Mouse (Mus musculus): ENCODE measurements around the gene Hist1h4f. TPM values are rescaled to one million over a fixed set of nuclear protein-coding genes. Genes with fewer than 3 reads are reported as not detected.

The Hist1h4f gene
- polyA plus RNA-seq (2012; rRNA removed; ENCODE audit: low replicate concordance) = 1.6 and 10.0 TPM in 2 replicates

DNA sequence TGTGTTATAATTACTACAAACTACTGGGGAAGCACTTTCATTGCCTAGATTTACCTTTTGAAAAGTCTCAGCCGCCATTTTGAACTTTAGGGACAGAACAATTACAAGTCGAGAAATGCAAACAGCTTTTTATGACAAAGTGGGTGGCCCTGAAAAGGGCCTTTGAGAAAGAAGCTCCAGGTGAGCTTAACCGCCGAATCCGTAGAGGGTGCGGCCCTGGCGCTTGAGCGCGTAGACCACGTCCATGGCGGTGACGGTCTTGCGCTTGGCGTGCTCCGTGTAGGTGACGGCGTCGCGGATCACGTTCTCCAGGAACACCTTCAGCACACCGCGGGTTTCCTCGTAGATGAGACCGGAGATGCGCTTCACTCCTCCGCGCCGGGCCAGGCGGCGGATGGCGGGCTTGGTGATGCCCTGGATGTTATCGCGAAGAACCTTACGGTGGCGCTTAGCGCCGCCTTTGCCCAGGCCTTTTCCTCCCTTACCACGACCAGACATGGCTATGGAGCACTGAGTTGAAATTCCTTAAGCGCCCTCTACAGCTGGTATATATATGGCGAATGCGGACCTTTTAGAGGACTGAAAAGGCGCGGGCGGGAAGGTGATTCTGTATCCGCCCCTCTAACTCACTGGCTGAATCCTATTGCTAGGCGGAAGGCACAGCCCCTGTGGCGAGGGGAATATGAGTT is at the start of gene Hist1h4f:
Gene Hist1h4f, minus strand, starts transcription at position 503 of the 689 bp plus-strand sequence.

DNA sequence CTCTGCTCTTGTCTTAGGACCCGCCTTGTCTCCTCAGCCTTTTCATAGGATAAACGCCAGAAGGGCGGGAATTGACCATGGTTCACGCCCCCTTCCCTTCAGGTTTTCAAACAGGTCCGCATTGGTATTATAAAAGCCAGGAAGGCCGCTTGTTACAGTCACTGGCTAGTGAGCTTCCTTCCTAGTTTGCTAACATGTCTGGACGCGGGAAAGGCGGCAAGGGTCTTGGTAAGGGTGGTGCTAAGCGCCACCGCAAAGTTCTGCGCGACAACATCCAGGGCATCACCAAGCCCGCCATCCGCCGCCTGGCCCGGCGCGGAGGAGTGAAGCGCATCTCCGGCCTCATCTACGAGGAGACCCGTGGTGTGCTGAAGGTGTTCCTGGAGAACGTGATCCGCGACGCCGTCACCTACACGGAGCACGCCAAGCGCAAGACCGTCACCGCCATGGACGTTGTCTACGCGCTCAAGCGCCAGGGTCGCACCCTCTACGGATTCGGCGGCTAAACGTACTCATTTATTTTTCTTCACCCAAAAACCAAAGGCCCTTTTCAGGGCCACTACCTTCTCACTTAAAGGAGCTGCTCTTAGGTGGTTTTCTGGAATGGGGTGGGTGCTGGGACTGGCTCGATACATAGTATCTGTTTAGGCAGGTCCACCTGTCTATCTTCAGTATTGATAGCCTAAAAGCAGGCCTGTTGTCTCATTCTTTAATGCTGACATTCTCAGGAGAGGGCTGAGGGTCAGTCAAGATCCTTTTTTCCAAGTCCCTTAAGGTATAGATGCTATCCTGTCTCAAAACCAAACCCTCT is 30.2 kb upstream of the Hist1h4f start, which contains the start of gene Hist1h4d:
Gene Hist1h4d, plus strand, starts transcription at position 191 of the 811 bp plus-strand sequence.

DNA sequence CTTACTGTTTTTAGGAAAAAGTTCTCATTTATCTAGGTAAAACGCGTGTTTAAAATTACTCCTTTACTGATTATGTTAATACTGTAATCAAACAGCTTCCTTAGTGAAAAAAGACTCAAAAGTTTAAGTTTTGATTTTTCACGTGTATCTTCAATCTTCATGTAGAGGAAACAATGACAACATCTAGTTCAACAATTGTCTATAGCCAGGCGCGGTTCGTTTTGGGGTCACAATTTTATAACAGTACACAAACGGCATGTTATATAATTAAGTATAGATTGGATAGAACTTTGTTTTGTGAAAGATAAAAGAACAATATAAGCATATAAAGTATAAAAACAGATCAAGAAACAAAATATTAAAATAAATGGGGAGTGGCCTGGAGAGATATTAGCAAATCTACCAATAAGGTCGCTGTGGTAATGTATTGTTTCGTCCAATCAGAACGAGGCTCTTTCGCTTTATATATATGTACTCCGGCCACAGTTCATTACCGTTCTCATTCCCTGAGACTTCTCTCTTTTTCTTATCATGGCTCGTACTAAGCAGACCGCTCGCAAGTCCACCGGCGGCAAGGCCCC is 23.9 kb upstream of the Hist1h4f start, which contains the start of gene Hist1h3d:
Gene Hist1h3d, plus strand, starts transcription at position 493 of the 581 bp plus-strand sequence.

DNA sequence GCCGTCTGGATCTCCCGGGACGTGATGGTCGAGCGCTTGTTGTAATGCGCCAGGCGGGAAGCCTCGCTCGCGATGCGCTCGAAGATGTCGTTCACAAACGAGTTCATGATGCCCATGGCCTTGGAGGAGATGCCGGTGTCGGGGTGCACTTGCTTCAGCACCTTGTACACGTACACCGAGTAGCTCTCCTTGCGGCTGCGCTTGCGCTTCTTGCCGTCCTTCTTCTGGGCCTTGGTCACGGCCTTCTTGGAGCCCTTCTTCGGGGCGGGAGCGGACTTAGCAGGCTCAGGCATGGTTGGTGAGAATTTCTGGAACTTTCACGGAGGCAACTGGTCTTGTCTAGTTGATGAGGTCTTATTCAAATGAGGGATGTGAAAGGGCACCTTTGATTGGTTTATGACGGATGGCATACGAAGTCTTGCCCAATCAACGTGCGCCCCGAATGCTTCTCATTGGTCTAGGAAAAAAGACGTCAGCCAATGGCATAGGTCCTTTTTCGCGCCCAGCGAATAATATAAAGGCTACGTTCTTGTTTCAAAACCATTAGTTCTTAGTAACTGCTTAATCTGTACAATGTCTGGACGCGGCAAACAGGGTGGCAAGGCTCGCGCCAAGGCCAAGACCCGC is 22.6 kb upstream of the Hist1h4f start, which contains the start of the genes Hist1h2bf and Hist1h2ad:
Gene Hist1h2bf, minus strand, starts transcription at position 299 of the 627 bp plus-strand sequence.
Gene Hist1h2ad, plus strand, starts transcription at position 484 of the 627 bp plus-strand sequence.

GRCm38 (mm10) chr13:23571022-23571503 is 19.6 kb upstream of the Hist1h4f start, which contains the start of the genes Hist1h2ae and Hist1h2bg:
Gene Hist1h2ae, minus strand, starts transcription at chr13:23571220.
Gene Hist1h2bg, plus strand, starts transcription at chr13:23571396.

DNA sequence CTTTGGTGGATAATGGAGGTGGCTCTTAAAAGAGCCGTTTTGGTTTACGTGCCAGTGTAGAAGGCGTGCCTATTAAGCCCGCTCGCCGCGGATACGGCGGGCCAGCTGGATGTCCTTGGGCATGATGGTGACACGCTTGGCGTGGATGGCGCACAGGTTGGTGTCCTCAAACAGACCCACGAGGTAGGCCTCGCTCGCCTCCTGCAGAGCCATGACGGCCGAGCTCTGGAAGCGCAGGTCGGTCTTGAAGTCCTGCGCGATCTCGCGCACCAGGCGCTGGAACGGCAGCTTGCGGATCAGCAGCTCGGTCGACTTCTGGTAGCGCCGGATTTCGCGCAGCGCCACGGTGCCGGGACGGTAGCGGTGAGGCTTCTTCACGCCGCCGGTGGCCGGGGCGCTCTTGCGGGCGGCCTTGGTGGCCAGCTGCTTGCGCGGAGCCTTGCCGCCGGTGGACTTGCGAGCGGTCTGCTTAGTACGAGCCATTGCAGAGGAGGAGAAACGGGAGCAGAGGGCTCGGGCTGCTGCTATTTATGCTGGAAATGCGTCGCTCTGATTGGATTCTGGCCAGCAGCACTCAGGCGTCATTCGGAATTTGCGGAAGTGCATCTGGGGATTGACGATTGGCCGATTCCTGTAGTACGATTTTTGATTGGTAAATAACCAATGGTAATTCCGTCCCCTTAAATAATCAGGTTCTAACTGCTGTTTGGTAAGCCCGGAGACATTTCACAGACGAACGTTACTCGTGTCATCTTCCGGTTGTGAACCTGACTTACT is 10.6 kb upstream of the Hist1h4f start, which contains the start of gene Hist1h3e:
Gene Hist1h3e, minus strand, starts transcription at position 487 of the 777 bp plus-strand sequence.

DNA sequence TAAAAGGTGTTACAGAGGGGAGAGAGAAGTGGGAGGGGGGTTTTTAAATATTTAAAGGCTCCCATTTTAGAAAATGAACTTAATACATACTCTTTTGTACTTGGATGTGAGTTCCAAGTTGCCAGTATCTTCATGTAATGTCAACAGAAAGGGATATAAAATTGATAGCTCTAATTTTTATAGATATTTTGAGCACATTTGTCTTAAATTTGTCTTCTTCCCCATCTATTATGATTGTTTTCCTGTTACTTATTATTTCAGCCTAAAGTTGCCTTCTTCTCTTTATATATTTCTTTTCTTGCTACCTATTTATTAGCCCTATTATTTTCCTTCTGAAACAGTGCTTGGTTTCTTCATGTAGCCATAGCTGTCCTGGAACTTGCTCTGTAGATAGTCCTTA is 1.5 kb upstream of the Hist1h4f start, which contains the start of gene Hist1h1d:
Gene Hist1h1d, plus strand, starts transcription at position 301 of the 400 bp plus-strand sequence.

GRCm38 (mm10) chr13:23543965-23544786 is 7.3 kb downstream of the Hist1h4f start, which contains the start of gene Hist1h3f:
Gene Hist1h3f, plus strand, starts transcription at chr13:23544052.

DNA sequence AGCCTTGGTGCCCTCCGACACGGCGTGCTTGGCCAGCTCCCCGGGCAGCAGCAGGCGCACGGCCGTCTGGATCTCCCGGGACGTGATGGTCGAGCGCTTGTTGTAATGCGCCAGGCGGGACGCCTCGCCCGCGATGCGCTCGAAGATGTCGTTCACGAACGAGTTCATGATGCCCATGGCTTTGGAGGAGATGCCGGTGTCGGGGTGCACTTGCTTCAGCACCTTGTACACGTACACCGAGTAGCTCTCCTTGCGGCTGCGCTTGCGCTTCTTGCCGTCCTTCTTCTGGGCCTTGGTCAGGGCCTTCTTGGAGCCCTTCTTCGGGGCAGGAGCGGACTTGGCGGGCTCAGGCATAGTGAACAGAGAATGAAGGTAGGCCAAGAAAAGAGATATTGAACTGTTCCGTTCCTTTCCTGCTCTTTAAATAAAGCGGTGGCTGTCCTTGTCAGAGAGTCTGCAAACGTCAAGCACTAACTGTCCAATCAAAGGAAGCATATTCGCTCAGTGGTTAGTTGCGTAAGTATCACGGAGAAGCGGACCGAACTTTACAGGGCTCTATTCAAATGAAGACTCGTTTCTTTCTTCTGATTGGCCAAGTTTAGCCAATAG is 8.3 kb downstream of the Hist1h4f start, which contains the start of gene Hist1h2bh:
Gene Hist1h2bh, minus strand, starts transcription at position 394 of the 609 bp plus-strand sequence.

DNA sequence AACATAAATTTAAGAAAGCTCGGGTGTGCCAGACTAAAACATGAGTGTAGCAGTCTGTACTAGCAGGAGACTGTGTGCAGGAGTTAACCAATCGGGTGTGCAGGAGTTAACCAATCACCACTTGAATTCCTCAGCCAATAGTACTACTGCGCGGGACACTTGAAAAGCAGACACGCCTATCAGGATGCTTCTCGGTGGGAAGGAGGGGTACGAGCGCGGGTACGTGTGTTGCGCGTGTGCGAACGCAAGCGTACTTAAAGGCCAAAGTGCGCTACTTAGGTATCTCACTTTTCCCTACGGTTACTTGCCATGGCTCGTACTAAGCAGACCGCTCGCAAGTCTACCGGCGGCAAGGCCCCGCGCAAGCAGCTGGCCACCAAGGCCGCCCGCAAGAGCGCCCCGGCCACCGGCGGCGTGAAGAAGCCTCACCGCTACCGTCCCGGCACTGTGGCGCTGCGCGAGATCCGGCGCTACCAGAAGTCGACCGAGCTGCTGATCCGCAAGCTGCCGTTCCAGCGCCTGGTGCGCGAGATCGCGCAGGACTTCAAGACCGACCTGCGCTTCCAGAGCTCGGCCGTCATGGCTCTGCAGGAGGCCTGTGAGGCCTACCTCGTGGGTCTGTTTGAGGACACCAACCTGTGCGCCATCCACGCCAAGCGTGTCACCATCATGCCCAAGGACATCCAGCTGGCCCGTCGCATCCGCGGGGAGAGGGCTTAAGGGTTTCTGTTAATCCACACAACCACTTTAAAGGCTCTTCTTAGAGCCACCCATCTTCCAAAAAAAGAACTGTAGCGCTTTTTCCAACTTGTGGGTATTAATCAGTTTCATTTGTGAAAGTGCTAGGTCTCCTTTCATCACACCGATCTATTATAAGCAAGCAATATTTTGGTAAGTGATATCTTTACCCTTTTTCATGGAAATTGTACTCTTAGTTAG is 16.0 kb downstream of the Hist1h4f start, which contains the start of gene Hist1h3g:
Gene Hist1h3g, plus strand, starts transcription at position 286 of the 939 bp plus-strand sequence.

DNA sequence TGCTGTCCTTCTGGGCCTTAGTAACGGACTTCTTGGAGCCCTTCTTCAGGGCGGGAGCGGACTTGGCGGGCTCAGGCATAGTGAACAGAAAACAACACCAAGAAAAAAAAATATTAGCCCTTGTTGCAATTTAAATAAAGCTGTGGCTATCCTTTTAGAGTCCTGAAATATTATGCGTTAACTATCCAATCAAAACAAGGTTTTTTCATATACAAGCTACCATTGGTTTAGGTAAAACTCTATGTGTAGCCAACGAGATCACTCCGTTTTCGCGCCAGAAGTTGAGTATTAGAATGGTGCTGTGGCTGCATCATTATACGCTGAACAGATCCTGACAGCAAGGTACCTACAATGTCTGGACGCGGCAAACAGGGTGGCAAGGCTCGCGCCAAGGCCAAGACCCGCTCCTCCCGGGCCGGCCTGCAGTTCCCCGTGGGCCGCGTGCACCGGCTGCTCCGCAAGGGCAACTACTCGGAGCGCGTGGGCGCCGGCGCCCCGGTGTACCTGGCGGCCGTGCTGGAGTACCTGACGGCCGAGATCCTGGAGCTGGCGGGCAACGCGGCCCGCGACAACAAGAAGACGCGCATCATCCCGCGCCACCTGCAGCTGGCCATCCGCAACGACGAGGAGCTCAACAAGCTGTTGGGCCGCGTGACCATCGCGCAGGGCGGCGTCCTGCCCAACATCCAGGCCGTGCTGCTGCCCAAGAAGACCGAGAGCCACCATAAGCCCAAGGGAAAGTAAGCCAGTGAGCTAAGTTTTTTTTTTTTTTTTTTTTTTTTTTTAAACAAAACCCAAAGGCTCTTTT is 17.7 kb downstream of the Hist1h4f start, which contains the start of gene Hist1h2af:
Gene Hist1h2af, plus strand, starts transcription at position 347 of the 808 bp plus-strand sequence.

DNA sequence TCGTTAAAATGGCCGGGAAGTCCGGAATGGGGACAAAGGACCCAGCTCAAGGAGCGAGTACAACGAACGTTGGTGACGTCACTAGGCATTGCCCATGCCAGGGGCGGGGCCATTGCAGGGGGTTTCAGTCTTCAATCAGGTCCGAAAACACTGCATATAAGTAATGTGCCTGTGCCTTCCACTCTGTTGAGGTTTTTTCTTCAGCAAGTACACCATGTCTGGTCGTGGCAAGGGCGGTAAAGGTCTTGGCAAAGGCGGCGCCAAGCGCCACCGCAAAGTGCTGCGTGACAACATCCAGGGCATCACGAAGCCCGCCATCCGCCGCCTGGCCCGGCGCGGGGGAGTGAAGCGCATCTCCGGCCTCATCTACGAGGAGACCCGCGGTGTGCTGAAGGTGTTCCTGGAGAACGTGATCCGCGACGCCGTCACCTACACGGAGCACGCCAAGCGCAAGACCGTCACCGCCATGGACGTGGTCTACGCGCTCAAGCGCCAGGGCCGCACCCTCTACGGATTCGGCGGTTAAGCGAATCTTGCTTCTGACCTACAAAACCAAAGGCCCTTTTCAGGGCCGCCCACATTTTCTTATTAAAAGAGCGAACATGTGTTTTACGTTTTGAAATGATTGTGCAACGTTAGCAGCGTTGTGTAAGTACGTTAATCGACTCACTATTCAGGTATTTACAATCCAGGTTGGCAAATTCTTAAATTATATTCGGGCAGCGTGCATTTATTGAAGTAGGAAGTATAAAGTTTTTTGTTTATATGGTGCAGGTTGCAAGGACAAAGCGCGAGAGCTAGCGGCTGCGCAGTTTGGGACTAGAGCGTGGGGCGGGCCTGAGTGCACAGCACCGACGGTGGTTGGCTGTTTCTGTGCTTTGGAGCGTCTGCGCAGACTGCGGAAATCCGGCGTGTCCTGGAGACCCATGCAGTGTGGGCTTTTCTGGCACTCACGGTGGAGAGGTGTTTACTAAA is 20.3 kb downstream of the Hist1h4f start, which contains the start of gene Hist1h4h:
Gene Hist1h4h, plus strand, starts transcription at position 150 of the 975 bp plus-strand sequence.

All from subcutaneous adipose tissue, adult 2 months (tissue).